Mouse (Mus musculus) spleen, adult 2 months (tissue): Measurements from ENCODE around the gene Olfr1015. TPM values are rescaled to one million over a fixed set of nuclear protein-coding genes. Genes with fewer than 3 reads are reported as not detected.

ENCODE experiments used
- DNase-seq, 2 experiments: peaks; one replicate each; pipeline versions ENCODE4 v3.0.0 to v3.0.0-alpha.2; 2012 to 2021; ENCODE audit warnings: low spot score in 2 of 2, low read depth in 1 of 2
- H3K27ac ChIP-seq: fragments of 200-500 bp; 2 replicates; pipeline ENCODE4 v1.5.1; 2012; ENCODE audit warnings: low read length, inconsistent platforms; ENCODE audit not compliant: insufficient read depth
- H3K27me3 ChIP-seq: fragments of 200-500 bp; 2 replicates; pipeline ENCODE4 v1.6.1; 2012; ENCODE audit warnings: mild to moderate bottlenecking, moderate library complexity, low read length, inconsistent platforms; ENCODE audit not compliant: control insufficient read depth, insufficient read depth
- H3K36me3 ChIP-seq: fragments of 200-500 bp; 2 replicates; pipeline ENCODE4 v1.6.1; 2012; ENCODE audit warnings: mild to moderate bottlenecking, low read length, inconsistent platforms; ENCODE audit not compliant: control insufficient read depth, insufficient read depth
- H3K4me1 ChIP-seq: fragments of 200-500 bp; 2 replicates; pipeline ENCODE4 v1.6.1; 2011; ENCODE audit warnings: inconsistent platforms; ENCODE audit not compliant: control insufficient read depth, insufficient read depth, insufficient read length
- H3K4me3 ChIP-seq: fragments of 200-500 bp; 2 replicates; pipeline ENCODE4 v1.5.1; 2011; ENCODE audit warnings: mild to moderate bottlenecking, inconsistent platforms; ENCODE audit not compliant: insufficient read depth, insufficient read length; ENCODE audit errors: extremely low read depth
- CTCF ChIP-seq: fragments of 200-500 bp; IDR thresholded peaks from 2 replicates; pipeline ENCODE4 v1.5.1; 2011; ENCODE audit warnings: mild to moderate bottlenecking, inconsistent platforms; ENCODE audit not compliant: insufficient read depth, insufficient read length, insufficient replicate concordance; ENCODE audit errors: extremely low read depth
- POLR2A ChIP-seq: fragments of 200-500 bp; IDR thresholded peaks from 2 replicates; pipeline ENCODE4 v1.6.1; 2011; ENCODE audit warnings: low read depth, low read length, inconsistent platforms
- WGBS: fragments of 180-500 bp; shearing (Covaris S2); methylation state at CpG from one replicate; pipeline ENCODE4 v1.1.7; 2018; 5-methylcytosine and 5-hydroxymethylcytosine counted together
- polyA plus RNA-seq: library from polyadenylated mRNA; depleted of rRNA; stranded (reverse); fragments of >200 nt; gene quantifications from 2 replicates; pipeline ENCODE4 v1.2.3, GENCODE M21; 2012; rRNA removed

The Olfr1015 gene
- polyA plus RNA-seq, 1 experiment = not detected

DNA sequence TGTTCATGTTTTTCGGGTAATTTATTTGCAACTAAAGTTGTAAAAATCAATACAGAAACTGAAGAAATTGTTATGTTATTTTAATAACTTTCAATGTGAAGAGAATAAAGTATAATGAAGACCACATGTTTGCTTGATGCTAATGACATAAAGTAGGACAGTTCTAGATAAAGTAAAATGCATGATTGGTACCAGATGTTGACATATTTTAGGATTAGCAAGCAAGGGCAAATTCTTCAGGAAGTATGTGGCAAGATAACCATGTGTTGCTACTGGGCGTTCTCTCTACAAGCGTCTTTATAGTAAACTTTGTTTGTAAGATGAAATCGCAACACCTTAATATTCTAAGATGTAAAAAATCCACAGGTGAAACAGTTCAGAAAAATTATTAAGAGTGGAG lies 22.7 kb downstream of the Olfr1015 start:
- H3K36me3 ChIP-seq = no peaks in the 10 kb centered on the region
- 86% methylated on average over 4 of the region's 4 CpGs for WGBS
- no peak overlapping the region for H3K27ac ChIP-seq
- H3K4me3 ChIP-seq = no peak overlapping the region
- no peak for DNase-seq
- TF ChIP-seq CTCF (no peak), POLR2A (no peak)
- no peaks in the 10 kb centered on the region for H3K4me1 ChIP-seq
- no peaks in the 10 kb centered on the region for H3K27me3 ChIP-seq

DNA sequence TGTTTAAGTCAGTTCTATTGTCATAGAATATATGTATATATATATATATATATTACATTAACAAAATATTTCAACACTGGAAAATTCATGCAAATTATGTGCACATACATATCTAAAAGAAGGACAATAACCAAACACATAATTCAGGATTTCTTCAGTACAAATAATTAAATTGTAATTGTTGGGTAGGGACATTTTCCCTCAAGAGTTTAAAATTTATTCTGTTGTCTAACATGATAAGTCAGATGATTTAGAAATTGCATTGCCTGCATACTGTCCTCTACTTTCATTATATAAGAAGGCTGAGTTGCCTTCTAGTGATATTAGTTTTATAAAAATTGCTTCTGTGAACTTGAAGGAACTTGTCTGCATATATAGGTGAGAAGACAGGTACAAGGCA lies 36.4 kb downstream of the Olfr1015 start, which contains the start of gene Olfr1018:
Olfr1018 (plus strand) TSS at position 301 of the 400 bp plus-strand sequence.
- Histone ChIP-seq H3K36me3 (no peaks in the 10 kb centered on the region), H3K27ac (no peak within 1 kb of the TSS), H3K4me3 (no peak within 1 kb of the TSS), H3K27me3 (no peaks in the 10 kb centered on the region), H3K4me1 (no peaks in the 10 kb centered on the region)
- TF ChIP-seq CTCF (no peak), POLR2A (no peak)
- DNase-seq = no peak

Other genes with a start within 250 kb of the Olfr1015 start
- gene Olfr996, start 202.8 kb upstream of the Olfr1015 start, polyA plus RNA-seq = not detected in 2 replicates
- not detected in 2 replicates for gene Olfr998, start 193.1 kb upstream of the Olfr1015 start, polyA plus RNA-seq
- not detected in 2 replicates for gene Olfr1000, start 170.1 kb upstream of the Olfr1015 start, polyA plus RNA-seq
- gene Olfr1002, start 131.3 kb upstream of the Olfr1015 start, polyA plus RNA-seq = not detected in 2 replicates
- not detected in 2 replicates for gene Olfr154, start 117.6 kb upstream of the Olfr1015 start, polyA plus RNA-seq
- not detected in 2 replicates for gene Olfr1006, start 103.2 kb upstream of the Olfr1015 start, polyA plus RNA-seq
- gene Olfr1008, start 92.6 kb upstream of the Olfr1015 start, polyA plus RNA-seq = not detected in 2 replicates
- not detected in 2 replicates for gene Olfr1009, start 66.6 kb upstream of the Olfr1015 start, polyA plus RNA-seq
- not detected in 2 replicates for gene Olfr1012, start 19.3 kb upstream of the Olfr1015 start, polyA plus RNA-seq
- not detected in 2 replicates for gene Olfr1013, start 14.9 kb upstream of the Olfr1015 start, polyA plus RNA-seq
- gene Olfr1014, start 9.3 kb upstream of the Olfr1015 start, polyA plus RNA-seq = not detected in 2 replicates
- gene Olfr1016, start 20.5 kb downstream of the Olfr1015 start, polyA plus RNA-seq = not detected in 2 replicates
- not detected in 2 replicates for gene Olfr1018, start 36.5 kb downstream of the Olfr1015 start, polyA plus RNA-seq
- gene Olfr1019, start 63.5 kb downstream of the Olfr1015 start, polyA plus RNA-seq = not detected in 2 replicates
- not detected in 2 replicates for gene Olfr1020, start 65.0 kb downstream of the Olfr1015 start, polyA plus RNA-seq
- gene Olfr1022, start 86.6 kb downstream of the Olfr1015 start, polyA plus RNA-seq = not detected in 2 replicates
- gene Olfr1023, start 103.6 kb downstream of the Olfr1015 start, polyA plus RNA-seq = not detected in 2 replicates
- gene Olfr1024, start 123.0 kb downstream of the Olfr1015 start, polyA plus RNA-seq = not detected in 2 replicates
- not detected in 2 replicates for gene Olfr1025-ps1, start 133.2 kb downstream of the Olfr1015 start, polyA plus RNA-seq
- gene Olfr1026, start 139.5 kb downstream of the Olfr1015 start, polyA plus RNA-seq = not detected in 2 replicates
- not detected in 2 replicates for gene Olfr1028, start 168.4 kb downstream of the Olfr1015 start, polyA plus RNA-seq
- not detected in 2 replicates for gene Olfr1029, start 191.9 kb downstream of the Olfr1015 start, polyA plus RNA-seq
- not detected in 2 replicates for gene Olfr1030, start 197.3 kb downstream of the Olfr1015 start, polyA plus RNA-seq
- gene Olfr1031, start 208.3 kb downstream of the Olfr1015 start, polyA plus RNA-seq = not detected in 2 replicates
- gene Olfr1032, start 223.5 kb downstream of the Olfr1015 start, polyA plus RNA-seq = not detected in 2 replicates
- 0.28 and 0.30 TPM in 2 replicates for gene Olfr1033, start 238.6 kb downstream of the Olfr1015 start, polyA plus RNA-seq